Mouse (Mus musculus) cerebellum, postnatal 25 days (tissue): ENCODE measurements around the gene Vps13a.

Source experiments
- DNase-seq, 2 experiments: peaks; one replicate each; pipeline ENCODE4 v3.0.0; 2021; ENCODE audit warnings: mixed read lengths in 2 of 2

Gene Vps13a

DNA sequence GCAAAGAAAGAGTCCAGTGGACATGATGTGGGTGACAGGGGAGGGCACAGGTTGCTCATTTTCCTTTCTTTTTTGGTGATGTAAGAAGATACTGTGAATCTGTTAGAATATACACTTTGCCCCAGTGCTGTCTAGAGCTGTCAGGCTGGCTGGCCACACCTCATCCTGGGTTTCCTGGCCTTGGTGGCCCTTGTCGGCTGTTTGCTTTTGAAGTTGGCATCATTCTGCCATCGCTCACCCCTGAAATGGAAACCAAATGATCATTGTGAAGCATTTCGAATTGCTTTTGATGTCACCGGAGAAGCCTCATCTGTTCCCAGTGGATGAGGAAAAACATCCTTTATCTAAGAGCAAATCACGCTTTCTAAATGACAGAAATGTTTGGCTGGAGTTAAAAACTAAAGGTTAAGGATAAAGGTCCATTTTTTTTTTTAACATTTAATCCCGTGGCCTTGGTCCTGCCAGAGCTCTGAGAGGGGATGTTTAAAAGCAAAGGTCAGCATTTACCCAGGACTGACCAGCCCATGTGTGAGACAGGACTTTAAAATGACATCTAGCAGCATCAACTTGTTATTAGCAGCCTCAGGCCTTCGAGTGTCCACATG lies 201.0 kb downstream of the Vps13a start:
- no peak for DNase-seq

DNA sequence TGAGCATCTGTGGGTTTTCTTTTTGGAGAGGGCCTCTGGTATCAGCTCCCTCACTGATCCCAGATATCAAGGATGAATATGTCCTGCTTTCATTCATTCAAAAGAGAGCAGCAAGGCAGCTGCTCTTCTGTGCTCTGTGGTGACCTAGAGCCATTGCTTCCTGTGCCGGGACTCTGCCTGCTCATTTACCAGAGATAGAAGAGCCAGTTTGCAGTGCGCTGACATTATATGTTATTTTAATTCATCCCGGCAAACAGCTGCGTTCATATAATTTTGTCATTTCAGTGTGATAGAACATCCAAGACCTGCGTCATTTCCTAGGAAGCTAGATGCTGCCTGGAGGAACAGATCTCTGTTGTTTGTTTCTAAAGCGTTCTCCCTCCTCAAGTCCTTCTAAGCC lies 203.9 kb downstream of the Vps13a start:
- DNase-seq = no peak
